18 mouse cellular contexts compared by ENCODE assay signal in genomic region chr9:68225694-68226093, GRCm38 (mm10).
"Had no signal": no experiment of that assay in that cellular context is flagged by ENCODE, and none has a peak within 500 bp of the region (broad histone marks: within the 10 kb centered on the region; RNA-seq: fewer than 3 reads in every experiment).

No protein-coding gene starts in this region.

- H3K4me3 ChIP-seq: layer of hippocampus, adult 2 months; liver, embryonic 13.5 days; midbrain, embryonic 12.5 days; midbrain, embryonic 15.5 days; neural tube, embryonic 12.5 days; neural tube, embryonic 15.5 days had no signal

- H3K9ac ChIP-seq: liver, embryonic 13.5 days; midbrain, embryonic 12.5 days; midbrain, embryonic 15.5 days; neural tube, embryonic 12.5 days; neural tube, embryonic 15.5 days had no signal

- H3K9me3 ChIP-seq: liver, embryonic 13.5 days; midbrain, embryonic 12.5 days; midbrain, embryonic 15.5 days; neural tube, embryonic 12.5 days; neural tube, embryonic 15.5 days had no signal

- DNase-seq: kidney, postnatal 25 days; layer of hippocampus, adult 9-11 months; liver, embryonic 13.5 days; right cerebral cortex, adult 18-20 months; right cerebral cortex, postnatal 14 days; right cerebral cortex, postnatal 4 days; thymus, adult 2 months; thymus, postnatal 14 days; thymus, postnatal 4 days had no signal

- H3K27ac ChIP-seq: kidney, postnatal 0 days; layer of hippocampus, adult 2 months; liver, embryonic 13.5 days; macrophage; midbrain, embryonic 12.5 days; midbrain, embryonic 15.5 days; neural tube, embryonic 12.5 days; neural tube, embryonic 15.5 days; stomach, postnatal 0 days had no signal

- H3K27me3 ChIP-seq: liver, embryonic 13.5 days; midbrain, embryonic 12.5 days; midbrain, embryonic 15.5 days; neural tube, embryonic 12.5 days; neural tube, embryonic 15.5 days had no signal

- H3K4me1 ChIP-seq: liver, embryonic 13.5 days; midbrain, embryonic 12.5 days; midbrain, embryonic 15.5 days; neural tube, embryonic 12.5 days; neural tube, embryonic 15.5 days had no signal

- ATAC-seq: intestine, postnatal 0 days; midbrain, embryonic 15.5 days had no signal

- H3K4me2 ChIP-seq: liver, embryonic 13.5 days; midbrain, embryonic 12.5 days; midbrain, embryonic 15.5 days; neural tube, embryonic 12.5 days; neural tube, embryonic 15.5 days had no signal

- H3K36me3 ChIP-seq: liver, embryonic 13.5 days; midbrain, embryonic 12.5 days; midbrain, embryonic 15.5 days; neural tube, embryonic 12.5 days; neural tube, embryonic 15.5 days had no signal
